In genomic region chr7:99449063-99449462, GRCm38 (mm10) we compare ENCODE assay signal across 13 mouse cellular contexts. TPM values are rescaled to one million over a fixed set of nuclear protein-coding genes. Genes with fewer than 3 reads are reported as not detected.
DNase-seq lines count a peak whose midpoint lies in the region; ATAC-seq and TF ChIP-seq lines count a peak whose summit lies in the region.
"Had no signal": no experiment of that assay in that cellular context is flagged by ENCODE, and none has a peak within 500 bp of the region (broad histone marks: within the 10 kb centered on the region; RNA-seq: fewer than 3 reads in every experiment).

No protein-coding gene starts in this region.

- no peak for DNase-seq in midbrain, embryonic 11.5 days (ENCODE audit: low spot score, missing footprints)
- DNase-seq in thymus, adult 2 months = peak; percentile 17
- DNase-seq in kidney, adult 18-20 months = no peak
- DNase-seq in natural killer cell, adult 2 months (ENCODE audit: low spot score in 2 of 2) = no peak
- DNase-seq: gastrocnemius, postnatal 25 days; heart, postnatal 4 days; kidney, postnatal 4 days had no signal

- no peak for TF ChIP-seq POLR2A in thymus, adult 2 months (IDR thresholded peaks at IDR 0.05; ENCODE audit: control insufficient read depth, extremely low read depth, insufficient read depth, low read length, poor library complexity)

- no peaks in the 10 kb centered on the region for H3K9me3 ChIP-seq in midbrain, embryonic 12.5 days
- H3K9me3 ChIP-seq in midbrain, embryonic 11.5 days (ENCODE audit: control insufficient read depth, low read length) = no peaks in the 10 kb centered on the region
- no peaks in the 10 kb centered on the region for H3K9me3 ChIP-seq in embryonic facial prominence, embryonic 15.5 days (replicated peaks)
- H3K9me3 ChIP-seq in hindbrain, embryonic 16.5 days (ENCODE audit: control insufficient read depth, low read length) = no peaks in the 10 kb centered on the region
- H3K9me3 ChIP-seq in kidney, embryonic 15.5 days (replicated peaks) = no peaks in the 10 kb centered on the region
- H3K9me3 ChIP-seq: limb, embryonic 10.5 days; lung, embryonic 15.5 days had no signal

- peaks cover 32% of the 10 kb centered on the region for H3K4me1 ChIP-seq in midbrain, embryonic 12.5 days
- H3K4me1 ChIP-seq in midbrain, embryonic 11.5 days (ENCODE audit: control insufficient read depth, insufficient read depth, low read length) = peaks cover 25% of the 10 kb centered on the region
- peaks cover 13% of the 10 kb centered on the region; the same call in 1 of the 2 replicates for H3K4me1 ChIP-seq in embryonic facial prominence, embryonic 15.5 days
- H3K4me1 ChIP-seq in hindbrain, embryonic 16.5 days (ENCODE audit: control insufficient read depth, insufficient read depth, low read depth, low read length) = peaks cover 17% of the 10 kb centered on the region
- H3K4me1 ChIP-seq in thymus, adult 2 months (replicated peaks; ENCODE audit: control insufficient read depth, insufficient read depth, low read length) = peaks cover 14% of the 10 kb centered on the region
- peaks cover 47% of the 10 kb centered on the region for H3K4me1 ChIP-seq in kidney, embryonic 15.5 days
- H3K4me1 ChIP-seq: lung, embryonic 15.5 days had no signal

- ATAC-seq in midbrain, embryonic 12.5 days (ENCODE audit: low FRiP score, low read depth) = no peak
- ATAC-seq in midbrain, embryonic 11.5 days (ENCODE audit: low FRiP score) = no peak
- ATAC-seq in embryonic facial prominence, embryonic 15.5 days (ENCODE audit: insufficient number of reproducible peaks, low FRiP score, low TSS enrichment, low read depth) = no peak
- ATAC-seq in hindbrain, embryonic 16.5 days = no peak
- ATAC-seq in kidney, embryonic 15.5 days (replicated peaks; ENCODE audit: low FRiP score) = no peak

- peak overlapping the region; percentile 30; the same call in 1 of the 2 replicates for H3K27ac ChIP-seq in midbrain, embryonic 12.5 days (replicated peaks)
- no peak overlapping the region for H3K27ac ChIP-seq in midbrain, embryonic 11.5 days (ENCODE audit: low read depth, low read length)
- peak overlapping the region; percentile 25; the same call in 1 of the 2 replicates for H3K27ac ChIP-seq in embryonic facial prominence, embryonic 15.5 days (replicated peaks)
- H3K27ac ChIP-seq in hindbrain, embryonic 16.5 days (ENCODE audit: low read depth, low read length) = no peak overlapping the region
- H3K27ac ChIP-seq in thymus, adult 2 months (ENCODE audit: control insufficient read depth, insufficient read depth, low read length) = peak overlapping the region; percentile 19; the same call in 1 of the 2 replicates
- no peak overlapping the region for H3K27ac ChIP-seq in kidney, embryonic 15.5 days
- H3K27ac ChIP-seq: lung, embryonic 15.5 days had no signal

- no peak for TF ChIP-seq CTCF in thymus, adult 2 months (IDR thresholded peaks at IDR 0.05; ENCODE audit: borderline replicate concordance, control insufficient read depth, extremely low read depth, insufficient read depth, low read length, poor library complexity)

- H3K4me3 ChIP-seq in midbrain, embryonic 12.5 days = no peak overlapping the region
- no peak overlapping the region for H3K4me3 ChIP-seq in midbrain, embryonic 11.5 days (ENCODE audit: low read depth, low read length)
- H3K4me3 ChIP-seq in embryonic facial prominence, embryonic 15.5 days (replicated peaks) = no peak overlapping the region
- H3K4me3 ChIP-seq in hindbrain, embryonic 16.5 days (ENCODE audit: low read length) = no peak overlapping the region
- H3K4me3 ChIP-seq in thymus, adult 2 months (ENCODE audit: control insufficient read depth, insufficient read depth, low read length) = no peak overlapping the region; the same call in 1 of the 2 replicates
- H3K4me3 ChIP-seq in kidney, embryonic 15.5 days (replicated peaks) = no peak overlapping the region
- H3K4me3 ChIP-seq: limb, embryonic 10.5 days; lung, embryonic 15.5 days had no signal

- H3K4me2 ChIP-seq in midbrain, embryonic 12.5 days (replicated peaks) = no peak overlapping the region
- H3K4me2 ChIP-seq in midbrain, embryonic 11.5 days = no peak overlapping the region
- no peak overlapping the region for H3K4me2 ChIP-seq in embryonic facial prominence, embryonic 15.5 days (replicated peaks)
- no peak overlapping the region for H3K4me2 ChIP-seq in hindbrain, embryonic 16.5 days (ENCODE audit: low read length)
- no peak overlapping the region for H3K4me2 ChIP-seq in kidney, embryonic 15.5 days
- H3K4me2 ChIP-seq: lung, embryonic 15.5 days had no signal

- no peak overlapping the region for H3K9ac ChIP-seq in midbrain, embryonic 12.5 days (replicated peaks)
- no peak overlapping the region for H3K9ac ChIP-seq in midbrain, embryonic 11.5 days (ENCODE audit: low read length)
- no peak overlapping the region for H3K9ac ChIP-seq in embryonic facial prominence, embryonic 15.5 days
- 0 out of 2 replicates have a peak overlapping the region, but pooled peaks have one; percentile 24 for H3K9ac ChIP-seq in hindbrain, embryonic 16.5 days (ENCODE audit: low read depth, low read length)
- H3K9ac ChIP-seq in kidney, embryonic 15.5 days = no peak overlapping the region
- H3K9ac ChIP-seq: lung, embryonic 15.5 days had no signal

- no peaks in the 10 kb centered on the region for H3K27me3 ChIP-seq in midbrain, embryonic 12.5 days
- no peaks in the 10 kb centered on the region for H3K27me3 ChIP-seq in midbrain, embryonic 11.5 days (ENCODE audit: control insufficient read depth, insufficient read depth, low read length)
- no peaks in the 10 kb centered on the region for H3K27me3 ChIP-seq in embryonic facial prominence, embryonic 15.5 days
- no peaks in the 10 kb centered on the region for H3K27me3 ChIP-seq in hindbrain, embryonic 16.5 days (replicated peaks; ENCODE audit: control insufficient read depth, insufficient read depth, low read length)
- H3K27me3 ChIP-seq in thymus, adult 2 months (ENCODE audit: control insufficient read depth, insufficient read depth, low read length) = no peaks in the 10 kb centered on the region
- H3K27me3 ChIP-seq in kidney, embryonic 15.5 days = no peaks in the 10 kb centered on the region
- H3K27me3 ChIP-seq: lung, embryonic 15.5 days had no signal

- 50% methylated on average over 8 of the region's 8 CpGs for WGBS in midbrain, embryonic 12.5 days
- WGBS in midbrain, embryonic 11.5 days = 43% methylated on average over 8 of the region's 8 CpGs
- whole genome bisulfite sequencing in embryonic facial prominence, embryonic 15.5 days = 58% methylated on average over 8 of the region's 8 CpGs
- WGBS in hindbrain, embryonic 16.5 days = 37% methylated on average over 8 of the region's 8 CpGs
- 6% methylated on average over 8 of the region's 8 CpGs for WGBS in thymus, adult 2 months
- WGBS in kidney, embryonic 15.5 days = 63% methylated on average over 8 of the region's 8 CpGs

- H3K36me3 ChIP-seq in midbrain, embryonic 12.5 days = 0 out of 2 replicates have a peak, but pooled peaks cover 6% of the 10 kb centered on the region
- no peaks in the 10 kb centered on the region for H3K36me3 ChIP-seq in midbrain, embryonic 11.5 days (ENCODE audit: control insufficient read depth, insufficient read depth, low read length)
- H3K36me3 ChIP-seq in embryonic facial prominence, embryonic 15.5 days = no peaks in the 10 kb centered on the region
- H3K36me3 ChIP-seq in hindbrain, embryonic 16.5 days (ENCODE audit: control insufficient read depth, insufficient read depth, low read length) = no peaks in the 10 kb centered on the region; the same call in 1 of the 2 replicates
- H3K36me3 ChIP-seq in thymus, adult 2 months (ENCODE audit: control insufficient read depth, insufficient read depth, low read length) = no peaks in the 10 kb centered on the region
- no peaks in the 10 kb centered on the region for H3K36me3 ChIP-seq in kidney, embryonic 15.5 days

RNA-seq across cellular contexts. Expression of gene Klhl35, which starts 16.7 kb away (rescaled TPM):
- polyA plus RNA-seq in midbrain, embryonic 12.5 days (2016; fragmentation: Nextera tagmentation; extraction: Ambion mirVana) = 37.4 and 38.1 TPM in 2 replicates
- 22.5 and 22.9 TPM in 2 replicates for polyA plus RNA-seq in midbrain, embryonic 11.5 days (2014; fragmentation: Nextera tagmentation; extraction: Ambion mirVana)
- polyA plus RNA-seq in embryonic facial prominence, embryonic 15.5 days (2015; fragmentation: Nextera tagmentation; extraction: Ambion mirVana) = 0.96 and 1.4 TPM in 2 replicates
- 0.54 and 1.6 TPM in 2 replicates for polyA plus RNA-seq in hindbrain, embryonic 16.5 days (2015; fragmentation: Nextera tagmentation; extraction: Ambion mirVana)
- polyA plus RNA-seq in thymus, adult 2 months (2012; rRNA removed) = 1.0 and 1.5 TPM in 2 replicates
- 0.67 and 1.2 TPM in 2 replicates for polyA plus RNA-seq in kidney, embryonic 15.5 days (2015; fragmentation: Nextera tagmentation; extraction: Ambion mirVana)

RNA-seq across cellular contexts. Expression of gene Rps3, which starts 34.5 kb away (rescaled TPM):
- 555 and 561 TPM in 2 replicates for polyA plus RNA-seq in midbrain, embryonic 12.5 days (2016; fragmentation: Nextera tagmentation; extraction: Ambion mirVana)
- polyA plus RNA-seq in midbrain, embryonic 11.5 days (2014; fragmentation: Nextera tagmentation; extraction: Ambion mirVana) = 716 and 724 TPM in 2 replicates
- polyA plus RNA-seq in embryonic facial prominence, embryonic 15.5 days (2015; fragmentation: Nextera tagmentation; extraction: Ambion mirVana) = 746 and 790 TPM in 2 replicates
- polyA plus RNA-seq in hindbrain, embryonic 16.5 days (2015; fragmentation: Nextera tagmentation; extraction: Ambion mirVana) = 398 and 428 TPM in 2 replicates
- 483 and 566 TPM in 2 replicates for polyA plus RNA-seq in thymus, adult 2 months (2012; rRNA removed)
- polyA plus RNA-seq in kidney, embryonic 15.5 days (2015; fragmentation: Nextera tagmentation; extraction: Ambion mirVana) = 765 and 856 TPM in 2 replicates

Comparison
In these comparisons a context has a peak if more than half of its experiments do, and no peak if none do; other contexts are left out.
1. H3K27ac ChIP-seq: peak in midbrain, embryonic 12.5 days (single experiment), embryonic facial prominence, embryonic 15.5 days (single experiment) and thymus, adult 2 months (single experiment); none in midbrain, embryonic 11.5 days (single experiment), hindbrain, embryonic 16.5 days (single experiment) and kidney, embryonic 15.5 days (single experiment).